Mouse (Mus musculus) mouse trophoblast stem cell (cell line): ENCODE data around the gene Fam181a.

ENCODE experiments used
- in situ Hi-C, 2 experiments: fragments of 300-500 bp; cut with MseI, MboI; formaldehyde crosslinking; loops; 2 replicates in 1 of 2; 3 replicates in 1 of 2; pipeline ENCODE4 v1.15.1; 2025

Gene Fam181a

DNA sequence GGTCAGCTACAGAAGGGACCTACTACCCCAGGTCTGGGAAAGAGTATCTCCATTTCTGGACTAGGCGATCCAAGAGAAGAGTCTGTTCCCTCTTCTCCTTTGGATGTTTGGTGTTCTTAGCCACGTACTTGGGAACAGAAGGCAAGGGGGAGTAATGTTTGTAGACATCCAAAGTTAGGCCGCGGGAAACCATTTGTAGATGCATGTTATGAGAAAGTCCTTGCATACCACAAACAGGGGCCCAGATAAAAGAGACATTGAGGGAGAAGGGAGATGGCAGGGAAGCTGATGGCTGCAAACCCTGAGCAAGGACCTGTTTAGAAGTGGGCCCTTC, 45.6 kb downstream of the Fam181a start:
- in situ Hi-C loops, result no loop called here

DNA sequence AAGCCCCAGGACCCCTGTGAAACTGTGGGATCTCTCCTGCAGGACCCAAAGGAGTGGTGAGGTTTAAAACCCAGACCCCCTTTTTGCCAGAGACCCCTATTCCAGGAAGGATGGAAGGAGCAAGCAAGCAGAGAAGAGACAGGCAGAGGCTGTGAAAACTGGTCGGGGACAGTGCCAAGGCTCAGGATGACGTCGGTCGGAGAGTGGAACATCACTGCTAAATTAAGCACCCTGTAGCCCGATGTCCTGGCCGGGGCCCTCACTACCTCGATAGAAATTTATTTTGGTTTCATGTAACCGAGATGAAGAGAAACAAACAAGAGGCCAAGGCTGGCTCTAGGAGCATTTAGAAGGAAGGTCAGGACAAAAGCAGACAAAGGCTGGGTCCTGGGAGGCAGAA, 47.4 kb downstream of the Fam181a start:
- in situ Hi-C loops, result no loop called here

DNA sequence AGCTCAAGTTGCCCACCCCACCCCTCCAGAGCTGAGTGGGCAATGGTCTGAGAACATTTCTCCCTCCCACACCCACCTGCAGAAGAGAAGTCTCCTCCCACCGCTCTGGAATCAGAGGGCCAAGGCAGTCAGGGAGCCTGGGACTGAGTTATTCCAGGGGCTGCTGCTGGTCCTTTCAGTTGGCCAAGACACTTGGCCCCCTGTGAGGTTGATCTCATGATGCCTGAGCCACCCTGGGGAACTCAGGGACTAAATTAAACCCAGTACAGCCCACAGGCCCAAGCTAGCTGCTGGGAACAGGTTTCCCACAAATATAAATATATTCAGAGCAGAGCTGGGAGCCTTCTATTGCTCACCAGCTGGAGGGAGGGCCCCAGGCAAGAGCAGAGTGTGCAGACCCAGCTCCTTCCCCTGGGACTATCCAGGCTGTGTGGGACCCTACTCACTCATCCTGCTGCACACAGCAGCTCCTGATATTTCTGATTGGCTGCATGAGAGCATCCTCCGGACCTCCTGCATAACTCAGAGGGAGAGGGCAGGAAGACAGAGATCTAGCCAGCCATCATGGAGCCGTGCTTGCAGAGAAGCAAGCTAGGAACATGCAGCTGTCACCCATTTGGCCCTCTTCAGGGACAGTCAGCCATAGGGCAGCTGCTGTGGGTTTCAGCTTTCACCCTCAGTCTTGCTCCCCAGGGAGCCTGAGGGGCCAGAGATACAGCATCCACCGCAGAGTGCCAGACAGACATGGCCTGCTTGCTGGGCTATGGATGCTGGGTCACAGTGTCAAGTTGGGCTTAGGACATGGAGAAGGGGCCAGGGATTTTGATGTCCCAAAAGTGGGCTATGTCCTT, 48.4 kb downstream of the Fam181a start:
- in situ Hi-C loops, result no loop called here

DNA sequence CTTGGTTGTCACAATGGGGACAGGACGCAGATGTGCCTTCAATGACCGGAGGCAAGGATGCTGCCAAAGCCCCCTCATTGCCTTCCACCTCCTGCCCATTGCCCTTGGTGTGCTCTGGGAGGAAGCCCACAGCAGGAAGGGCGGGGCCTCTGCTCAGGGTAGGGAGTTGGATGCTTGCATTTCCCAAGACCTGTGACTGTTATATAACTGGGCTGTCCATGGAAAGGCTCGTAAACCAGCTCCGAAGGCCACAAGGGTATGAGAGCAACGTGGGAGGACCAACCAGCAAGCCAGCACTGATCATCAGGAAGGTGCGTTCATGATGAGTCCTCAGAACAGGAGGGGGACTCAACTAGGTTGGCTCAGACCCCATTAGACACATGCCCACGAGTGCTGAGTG, 50.0 kb downstream of the Fam181a start:
- in situ Hi-C loops, result no loop called here

DNA sequence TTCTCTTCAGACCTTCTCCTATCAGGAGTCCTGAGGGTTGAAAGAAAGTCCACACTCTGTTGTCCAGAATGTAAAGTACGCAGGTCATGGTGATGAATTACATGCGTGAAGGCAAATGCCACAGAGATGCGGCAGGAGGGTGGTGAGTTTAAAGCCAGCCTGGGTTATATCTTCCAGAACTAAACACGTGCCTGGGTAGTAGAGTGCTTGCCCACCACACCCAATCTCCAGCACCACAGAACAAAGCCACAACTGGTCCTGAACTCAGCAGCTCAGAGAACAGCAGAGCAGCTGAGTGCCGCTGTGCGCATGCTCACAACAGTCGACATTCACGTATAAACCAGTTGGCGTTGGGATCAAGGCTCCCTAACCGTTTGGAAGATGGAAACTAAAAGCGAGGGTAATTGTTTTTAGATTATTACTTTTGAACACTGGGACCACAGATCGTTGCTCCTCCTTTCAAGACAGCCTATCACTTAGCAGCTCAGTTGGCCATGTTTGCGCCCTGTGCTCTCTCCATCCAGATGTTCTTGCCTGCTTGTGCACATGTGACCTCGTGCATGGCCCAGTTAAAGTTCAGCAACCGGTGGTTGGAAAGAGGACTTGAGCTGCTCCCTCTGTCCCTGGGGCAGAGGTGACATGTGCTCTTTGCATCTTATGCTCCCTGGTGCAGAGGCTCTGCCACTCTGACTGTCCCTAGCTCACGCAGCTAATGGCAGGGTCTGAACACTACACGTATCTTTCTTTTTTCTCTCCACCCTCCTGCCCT, 50.9 kb downstream of the Fam181a start:
- in situ Hi-C loops, result no loop called here

DNA sequence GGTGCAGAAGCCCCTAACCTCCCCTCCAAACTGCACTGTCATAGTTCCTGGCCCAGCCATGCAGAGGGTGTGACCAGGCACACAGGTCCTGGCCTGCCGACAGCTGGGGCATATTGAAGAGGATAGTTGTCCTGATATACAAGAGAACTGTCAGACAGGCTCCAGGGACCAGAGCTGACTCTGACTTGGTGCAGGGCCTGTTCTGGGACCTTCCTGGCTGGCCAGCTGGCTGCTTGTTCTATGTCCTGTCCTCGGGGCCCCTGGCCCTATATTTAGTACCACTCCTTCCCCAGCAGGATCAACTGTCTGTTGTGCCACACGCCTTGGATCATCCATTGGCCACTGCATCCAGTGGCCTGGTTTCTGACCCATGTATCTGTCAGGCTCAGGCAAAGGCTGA, 51.6 kb downstream of the Fam181a start:
- in situ Hi-C loops, result no loop called here
